Mouse (Mus musculus): Measurements from ENCODE around the gene Mgrn1. TPM values are rescaled to one million over a fixed set of nuclear protein-coding genes. Genes with fewer than 3 reads are reported as not detected.

Gene Mgrn1
- polyA plus RNA-seq, 1 experiment from 2014 or later, result 75.6 TPM

GRCm38 (mm10) chr16:4866101-4866695 is 19.9 kb upstream of the Mgrn1 start:
- Histone ChIP-seq H3K9me3 (ENCODE audit: low read length) (no peaks in the 10 kb centered on the region), H3K9ac (replicated peaks; ENCODE audit: low read depth) (no peak overlapping the region), H3K27ac (ENCODE audit: low read length) (no peak overlapping the region), H3K4me2 (replicated peaks; ENCODE audit: low read depth, low read length) (no peak overlapping the region), H3K27me3 (replicated peaks; ENCODE audit: insufficient read depth, low read length) (no peaks in the 10 kb centered on the region), H3K4me1 (ENCODE audit: insufficient read depth, low read depth, low read length) (peaks cover 3% of the 10 kb centered on the region; the same call in 1 of the 2 replicates), H3K4me3 (ENCODE audit: low read depth, low read length) (no peak overlapping the region), H3K36me3 (ENCODE audit: insufficient read depth, low read length) (peaks cover 7% of the 10 kb centered on the region; the same call in 1 of the 2 replicates)
- DNase-seq (ENCODE audit: low spot score), result no peak
- WGBS, result 46% methylated on average over 7 of the region's 7 CpGs
- ATAC-seq, result no peak
- TF ChIP-seq EP300 (IDR thresholded peaks at IDR 0.05) (no peak), CTCF (IDR thresholded peaks at IDR 0.05) (no peak)

GRCm38 (mm10) chr16:4870490-4870889 is 15.6 kb upstream of the Mgrn1 start:
- TF ChIP-seq CTCF (IDR thresholded peaks at IDR 0.05) (0 out of 2 replicates have a peak, but pooled peaks have one; percentile 13), EP300 (IDR thresholded peaks at IDR 0.05) (no peak)
- Histone ChIP-seq H3K27ac (ENCODE audit: low read length) (no peak overlapping the region), H3K36me3 (ENCODE audit: insufficient read depth, low read length) (peaks cover 10% of the 10 kb centered on the region; the same call in 1 of the 2 replicates), H3K4me2 (replicated peaks; ENCODE audit: low read depth, low read length) (no peak overlapping the region), H3K9me3 (ENCODE audit: low read length) (no peaks in the 10 kb centered on the region), H3K4me3 (ENCODE audit: low read depth, low read length) (no peak overlapping the region), H3K9ac (replicated peaks; ENCODE audit: low read depth) (no peak overlapping the region), H3K4me1 (ENCODE audit: insufficient read depth, low read depth, low read length) (no peaks in the 10 kb centered on the region), H3K27me3 (replicated peaks; ENCODE audit: insufficient read depth, low read length) (no peaks in the 10 kb centered on the region)
- no peak for ATAC-seq
- 84% methylated on average over 5 of the region's 5 CpGs for WGBS
- DNase-seq (ENCODE audit: low spot score), result no peak

- H3K27ac ChIP-seq (ENCODE audit: low read length), result peak overlapping the region; percentile 64; the same call in 1 of the 2 replicates
- no peak overlapping the region for H3K4me2 ChIP-seq (replicated peaks; ENCODE audit: low read depth, low read length)
- no peak overlapping the region for H3K4me3 ChIP-seq (ENCODE audit: low read depth, low read length)
- no peak overlapping the region for H3K9ac ChIP-seq (replicated peaks; ENCODE audit: low read depth)
- peaks cover 13% of the 10 kb centered on the region; the same call in 1 of the 2 replicates for H3K36me3 ChIP-seq (ENCODE audit: insufficient read depth, low read length)
- H3K4me1 ChIP-seq (ENCODE audit: insufficient read depth, low read depth, low read length), result 0 out of 2 replicates have a peak, but pooled peaks cover 4% of the 10 kb centered on the region
- no peaks in the 10 kb centered on the region for H3K9me3 ChIP-seq (ENCODE audit: low read length)
- H3K27me3 ChIP-seq (replicated peaks; ENCODE audit: insufficient read depth, low read length), result no peaks in the 10 kb centered on the region
- TF ChIP-seq CTCF (IDR thresholded peaks at IDR 0.05), result no peak
- peak; percentile 51; the same call in 1 of the 2 replicates for TF ChIP-seq EP300 (IDR thresholded peaks at IDR 0.05)
- 27% methylated on average over 2 of the region's 2 CpGs for WGBS
- ATAC-seq (peak; percentile 79), DNase-seq (ENCODE audit: low spot score) (peak; percentile 86)
Observed at GRCm38 (mm10) chr16:4871926-4872325, 14.1 kb upstream of the Mgrn1 start.

- ATAC-seq (no peak), DNase-seq (ENCODE audit: low spot score) (no peak)
- H3K36me3 ChIP-seq (ENCODE audit: insufficient read depth, low read length), result 0 out of 2 replicates have a peak, but pooled peaks cover 6% of the 10 kb centered on the region
- H3K27ac ChIP-seq (ENCODE audit: low read length), result no peak overlapping the region
- no peaks in the 10 kb centered on the region for H3K9me3 ChIP-seq (ENCODE audit: low read length)
- WGBS, result 61% methylated on average over 21 of the region's 23 CpGs
- no peak overlapping the region for H3K9ac ChIP-seq (replicated peaks; ENCODE audit: low read depth)
- peaks cover 12% of the 10 kb centered on the region; the same call in 1 of the 2 replicates for H3K4me1 ChIP-seq (ENCODE audit: insufficient read depth, low read depth, low read length)
- no peak for TF ChIP-seq EP300 (IDR thresholded peaks at IDR 0.05)
- no peak for TF ChIP-seq CTCF (IDR thresholded peaks at IDR 0.05)
- H3K4me3 ChIP-seq (ENCODE audit: low read depth, low read length), result no peak overlapping the region
- H3K4me2 ChIP-seq (replicated peaks; ENCODE audit: low read depth, low read length), result no peak overlapping the region
- H3K27me3 ChIP-seq (replicated peaks; ENCODE audit: insufficient read depth, low read length), result no peaks in the 10 kb centered on the region
Observed at GRCm38 (mm10) chr16:4875198-4876032, 10.6 kb upstream of the Mgrn1 start.

DNA sequence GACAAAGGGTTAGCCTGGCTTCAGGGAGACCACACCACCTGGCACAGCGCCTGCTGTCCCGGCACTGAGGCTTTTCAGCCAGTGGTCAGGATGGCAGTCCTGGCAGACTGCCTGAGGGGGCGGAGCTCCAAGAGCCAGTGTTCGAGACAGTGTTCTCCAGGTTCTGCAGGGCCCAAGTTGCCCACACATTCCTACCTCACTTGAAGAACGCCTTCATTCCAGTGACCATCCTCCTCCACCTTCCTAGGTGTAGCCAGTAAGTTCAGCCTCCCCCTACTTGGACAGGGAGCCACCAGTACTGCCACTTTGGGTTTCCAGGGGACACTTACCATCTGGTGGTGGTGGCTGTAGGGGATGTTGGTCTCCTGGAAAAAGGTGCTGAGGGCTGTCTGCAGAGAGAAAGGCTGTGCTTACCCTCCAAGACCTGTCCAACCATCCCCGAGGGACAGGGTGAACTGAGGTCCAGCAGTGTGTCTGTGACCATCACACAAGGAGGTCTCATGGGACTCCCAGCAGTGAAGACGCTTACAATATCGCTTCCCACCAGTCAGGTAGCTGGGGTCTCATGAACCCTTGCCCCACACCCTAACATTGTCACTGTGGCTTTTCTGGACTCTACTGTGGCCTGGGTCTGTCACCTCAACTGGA is 9.9 kb upstream of the Mgrn1 start:
- Histone ChIP-seq H3K4me1 (ENCODE audit: insufficient read depth, low read depth, low read length) (peaks cover 15% of the 10 kb centered on the region; the same call in 1 of the 2 replicates), H3K27ac (ENCODE audit: low read length) (peak overlapping the region; percentile 32), H3K9ac (replicated peaks; ENCODE audit: low read depth) (no peak overlapping the region), H3K9me3 (ENCODE audit: low read length) (no peaks in the 10 kb centered on the region), H3K36me3 (ENCODE audit: insufficient read depth, low read length) (0 out of 2 replicates have a peak, but pooled peaks cover 6% of the 10 kb centered on the region), H3K4me2 (replicated peaks; ENCODE audit: low read depth, low read length) (no peak overlapping the region), H3K27me3 (replicated peaks; ENCODE audit: insufficient read depth, low read length) (no peaks in the 10 kb centered on the region), H3K4me3 (ENCODE audit: low read depth, low read length) (no peak overlapping the region)
- TF ChIP-seq EP300 (IDR thresholded peaks at IDR 0.05) (no peak), CTCF (IDR thresholded peaks at IDR 0.05) (no peak)
- ATAC-seq, result no peak
- no peak for DNase-seq (ENCODE audit: low spot score)
- 37% methylated on average over 8 of the region's 8 CpGs for WGBS

DNA sequence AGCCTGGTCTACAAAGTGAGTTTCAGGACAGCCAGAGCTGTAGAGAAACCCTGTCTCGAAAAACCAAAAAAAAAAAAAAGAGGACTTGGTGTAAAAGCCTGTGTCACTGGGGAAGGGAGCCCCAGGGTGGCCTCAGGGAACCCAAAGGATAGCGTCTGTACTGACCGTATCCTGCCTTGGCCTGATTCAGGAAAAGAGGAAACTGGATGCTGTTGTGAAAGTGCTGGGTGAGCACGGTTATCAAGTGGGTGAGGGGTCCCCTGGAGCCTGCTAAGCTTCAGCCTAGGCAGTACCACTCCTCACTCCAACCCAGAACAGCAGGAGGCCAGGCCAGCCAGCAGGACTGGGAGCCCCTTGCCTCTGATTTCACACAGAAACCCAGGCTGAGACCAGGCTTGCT is 8.9 kb upstream of the Mgrn1 start:
- Histone ChIP-seq H3K4me2 (replicated peaks; ENCODE audit: low read depth, low read length) (peak overlapping the region; percentile 86), H3K27me3 (replicated peaks; ENCODE audit: insufficient read depth, low read length) (no peaks in the 10 kb centered on the region), H3K4me3 (ENCODE audit: low read depth, low read length) (no peak overlapping the region), H3K4me1 (ENCODE audit: insufficient read depth, low read depth, low read length) (peaks cover 19% of the 10 kb centered on the region; the same call in 1 of the 2 replicates), H3K9me3 (ENCODE audit: low read length) (no peaks in the 10 kb centered on the region), H3K9ac (replicated peaks; ENCODE audit: low read depth) (no peak overlapping the region), H3K36me3 (ENCODE audit: insufficient read depth, low read length) (0 out of 2 replicates have a peak, but pooled peaks cover 6% of the 10 kb centered on the region), H3K27ac (ENCODE audit: low read length) (peak overlapping the region; percentile 98; the same call in 1 of the 2 replicates)
- 59% methylated on average over 4 of the region's 4 CpGs for WGBS
- TF ChIP-seq EP300 (IDR thresholded peaks at IDR 0.05) (no peak), CTCF (IDR thresholded peaks at IDR 0.05) (no peak)
- ATAC-seq (no peak), DNase-seq (ENCODE audit: low spot score) (no peak)
